Mouse (Mus musculus) kidney, postnatal 0 days (tissue): ENCODE measurements around the gene Slc4a8. TPM values are rescaled to one million over a fixed set of nuclear protein-coding genes. Genes with fewer than 3 reads are reported as not detected.
A peak's percentile ranks its signal among the peaks of the same experiment; 100 is the strongest.

ENCODE experiments used
- ATAC-seq: fragments of 200-750 bp; cut with Nextera tagmentation; replicated peaks from 2 replicates; pipeline ENCODE4 v1.8.0; 2017; ENCODE audit warnings: low read depth, moderate number of reproducible peaks, moderate TSS enrichment, moderate library complexity; ENCODE audit not compliant: low FRiP score
- DNase-seq: peaks from one replicate; pipeline ENCODE4 v3.0.0-alpha.2; 2016; ENCODE audit warnings: low spot score
- H3K27ac ChIP-seq: fragments of 300-500 bp; sonication (generic); 2 replicates; pipeline ENCODE4 v1.5.1; 2014; ENCODE audit warnings: mild to moderate bottlenecking
- H3K27me3 ChIP-seq: fragments of 300-500 bp; sonication (generic); 2 replicates; pipeline ENCODE4 v1.6.1; 2014; ENCODE audit warnings: low read length, mixed read lengths; ENCODE audit not compliant: insufficient read depth
- H3K36me3 ChIP-seq: fragments of 300-500 bp; sonication (generic); 2 replicates; pipeline ENCODE4 v1.6.1; 2014; ENCODE audit warnings: low read length, mixed read lengths; ENCODE audit not compliant: insufficient read depth
- H3K4me1 ChIP-seq: fragments of 300-500 bp; sonication (generic); replicated peaks from 2 replicates; pipeline ENCODE4 v1.6.1; 2014; ENCODE audit warnings: antibody characterized with exemption, low read length, mixed read lengths; ENCODE audit not compliant: insufficient read depth
- H3K4me2 ChIP-seq: fragments of 300-500 bp; sonication (generic); 2 replicates; pipeline ENCODE4 v1.6.1; 2014; ENCODE audit warnings: mild to moderate bottlenecking, low read length, moderate library complexity, mixed read lengths
- H3K4me3 ChIP-seq: fragments of 300-500 bp; sonication (generic); replicated peaks from 2 replicates; pipeline ENCODE4 v1.5.1; 2014; ENCODE audit warnings: low read depth, low read length
- H3K9ac ChIP-seq: fragments of 300-500 bp; sonication (generic); 2 replicates; pipeline ENCODE4 v1.6.1; 2014; ENCODE audit warnings: low read depth, low read length
- H3K9me3 ChIP-seq: fragments of 300-500 bp; sonication (generic); replicated peaks from 2 replicates; pipeline ENCODE4 v1.6.1; 2016; ENCODE audit warnings: low read length, inconsistent platforms, mixed read lengths
- CTCF ChIP-seq: IDR thresholded peaks from 2 replicates; pipeline ENCODE4 v1.5.1; 2016; ENCODE audit warnings: antibody characterized with exemption, low read depth, mild to moderate bottlenecking, moderate library complexity
- WGBS: fragments of 180-500 bp; shearing (Covaris S2); extraction: QIAGEN DNeasy Blood & Tissue Kit; methylation state at CpG from one replicate; pipeline ENCODE4 v1.1.7; 2014; 5-methylcytosine and 5-hydroxymethylcytosine counted together
- polyA plus RNA-seq: library from polyadenylated mRNA; unstranded; fragments of >200 nt; fragmentation: Nextera tagmentation; extraction: Ambion mirVana; gene quantifications from 2 replicates; pipeline ENCODE4 v1.2.1, GENCODE M21; 2015

Gene Slc4a8
- polyA plus RNA-seq, 1 experiment from 2014 or later: 7.5 TPM

- Histone ChIP-seq H3K4me1 (no peaks in the 10 kb centered on the region), H3K9ac (no peak overlapping the region), H3K27ac (no peak overlapping the region), H3K36me3 (no peaks in the 10 kb centered on the region), H3K4me2 (no peak overlapping the region), H3K4me3 (no peak overlapping the region), H3K27me3 (no peaks in the 10 kb centered on the region), H3K9me3 (no peaks in the 10 kb centered on the region)
- 68% methylated on average over 6 of the region's 6 CpGs for WGBS
- ATAC-seq (no peak), DNase-seq (no peak)
- no peak for TF ChIP-seq CTCF
Observed at GRCm38 (mm10) chr15:100790219-100790618, 28.7 kb downstream of the Slc4a8 start.

GRCm38 (mm10) chr15:100792324-100792723 is 30.8 kb downstream of the Slc4a8 start:
- DNase-seq: no peak

GRCm38 (mm10) chr15:100800914-100801313 is 39.4 kb downstream of the Slc4a8 start:
- no peak overlapping the region for H3K27ac ChIP-seq
- no peaks in the 10 kb centered on the region for H3K36me3 ChIP-seq
- no peak for ATAC-seq
- no peak for DNase-seq
- no peak overlapping the region for H3K4me2 ChIP-seq
- no peaks in the 10 kb centered on the region for H3K9me3 ChIP-seq
- no peak for TF ChIP-seq CTCF
- H3K4me3 ChIP-seq: no peak overlapping the region
- H3K9ac ChIP-seq: no peak overlapping the region
- 43% methylated on average over 13 of the region's 13 CpGs for WGBS
- no peaks in the 10 kb centered on the region for H3K27me3 ChIP-seq
- no peaks in the 10 kb centered on the region for H3K4me1 ChIP-seq

More at GRCm38 (mm10) chr15:100792324-100792723, 30.8 kb downstream of the Slc4a8 start:
- no peak overlapping the region for H3K4me2 ChIP-seq
- no peak for TF ChIP-seq CTCF
- H3K4me1 ChIP-seq: no peaks in the 10 kb centered on the region
- H3K9me3 ChIP-seq: no peaks in the 10 kb centered on the region
- H3K27ac ChIP-seq: no peak overlapping the region
- WGBS: 63% methylated on average over 2 of the region's 2 CpGs
- no peaks in the 10 kb centered on the region for H3K36me3 ChIP-seq
- ATAC-seq: no peak
- H3K27me3 ChIP-seq: no peaks in the 10 kb centered on the region
- H3K4me3 ChIP-seq: no peak overlapping the region
- no peak overlapping the region for H3K9ac ChIP-seq

- Histone ChIP-seq H3K36me3 (no peaks in the 10 kb centered on the region), H3K27me3 (no peaks in the 10 kb centered on the region), H3K4me2 (no peak overlapping the region), H3K4me3 (no peak overlapping the region), H3K27ac (peak overlapping the region; percentile 55), H3K9ac (no peak overlapping the region), H3K9me3 (no peaks in the 10 kb centered on the region), H3K4me1 (no peaks in the 10 kb centered on the region)
- TF ChIP-seq CTCF: 0 out of 2 replicates have a peak, but pooled peaks have one; percentile 4
- DNase-seq (no peak), ATAC-seq (no peak)
- WGBS: 70% methylated on average over 12 of the region's 12 CpGs
Observed at GRCm38 (mm10) chr15:100808062-100808461, 46.5 kb downstream of the Slc4a8 start.

- DNase-seq (no peak), ATAC-seq (no peak)
- H3K9me3 ChIP-seq: no peaks in the 10 kb centered on the region
- no peak overlapping the region for H3K4me2 ChIP-seq
- H3K9ac ChIP-seq: no peak overlapping the region
- no peaks in the 10 kb centered on the region for H3K4me1 ChIP-seq
- no peak for TF ChIP-seq CTCF
- H3K27me3 ChIP-seq: no peaks in the 10 kb centered on the region
- no peaks in the 10 kb centered on the region for H3K36me3 ChIP-seq
- H3K4me3 ChIP-seq: no peak overlapping the region
- peak overlapping the region; percentile 55 for H3K27ac ChIP-seq
- WGBS: 60% methylated on average over 9 of the region's 9 CpGs
Observed at GRCm38 (mm10) chr15:100808484-100808883, 46.9 kb downstream of the Slc4a8 start.

GRCm38 (mm10) chr15:100810243-100810642 is 48.7 kb downstream of the Slc4a8 start:
- Histone ChIP-seq H3K4me3 (no peak overlapping the region), H3K9me3 (no peaks in the 10 kb centered on the region), H3K36me3 (no peaks in the 10 kb centered on the region), H3K9ac (no peak overlapping the region), H3K27me3 (no peaks in the 10 kb centered on the region), H3K27ac (no peak overlapping the region), H3K4me2 (no peak overlapping the region), H3K4me1 (no peaks in the 10 kb centered on the region)
- no peak for ATAC-seq
- TF ChIP-seq CTCF: no peak
- DNase-seq: no peak
- 92% methylated on average over 8 of the region's 8 CpGs for WGBS

- no peak for TF ChIP-seq CTCF
- Histone ChIP-seq H3K27me3 (no peaks in the 10 kb centered on the region), H3K4me1 (no peaks in the 10 kb centered on the region), H3K9ac (no peak overlapping the region), H3K9me3 (no peaks in the 10 kb centered on the region), H3K4me2 (no peak overlapping the region), H3K27ac (no peak overlapping the region), H3K4me3 (no peak overlapping the region), H3K36me3 (no peaks in the 10 kb centered on the region)
- no peak for ATAC-seq
- no peak for DNase-seq
- WGBS: 43% methylated on average over 5 of the region's 5 CpGs
Observed at GRCm38 (mm10) chr15:100813501-100813900, 52.0 kb downstream of the Slc4a8 start.
